Mouse (Mus musculus) intestine, embryonic 14.5 days (tissue): ENCODE results near the gene Relt. TPM values are rescaled to one million over a fixed set of nuclear protein-coding genes. Genes with fewer than 3 reads are reported as not detected.

Experiments
- ATAC-seq: fragments of 200-750 bp; cut with Nextera tagmentation; replicated peaks from 2 replicates; pipeline ENCODE4 v1.8.0; 2017; ENCODE audit warnings: low read depth, moderate number of reproducible peaks, moderate TSS enrichment, moderate library complexity; ENCODE audit not compliant: low FRiP score, low TSS enrichment
- DNase-seq: peaks from one replicate; pipeline ENCODE4 v3.0.0-alpha.2; 2018; ENCODE audit warnings: low spot score
- H3K27ac ChIP-seq: fragments of 300-500 bp; sonication (generic); 2 replicates; pipeline ENCODE4 v1.5.1; 2014; ENCODE audit warnings: low read depth, mild to moderate bottlenecking, control low read depth
- H3K27me3 ChIP-seq: fragments of 300-500 bp; sonication (generic); replicated peaks from 2 replicates; pipeline ENCODE4 v1.6.1; 2014; ENCODE audit warnings: low read length, control low read depth; ENCODE audit not compliant: control insufficient read depth, insufficient read depth
- H3K36me3 ChIP-seq: fragments of 300-500 bp; sonication (generic); 2 replicates; pipeline ENCODE4 v1.6.1; 2014; ENCODE audit warnings: low read length, control low read depth; ENCODE audit not compliant: control insufficient read depth, insufficient read depth
- H3K4me1 ChIP-seq: fragments of 300-500 bp; sonication (generic); replicated peaks from 2 replicates; pipeline ENCODE4 v1.6.1; 2014; ENCODE audit warnings: low read length, control low read depth, mixed read lengths; ENCODE audit not compliant: control insufficient read depth, insufficient read depth
- H3K4me2 ChIP-seq: fragments of 300-500 bp; sonication (generic); 2 replicates; pipeline ENCODE4 v1.6.1; 2014; ENCODE audit warnings: low read length
- H3K4me3 ChIP-seq: fragments of 300-500 bp; sonication (generic); 2 replicates; pipeline ENCODE4 v1.5.1; 2014; ENCODE audit warnings: low read depth, low read length, control low read depth, mixed read lengths
- H3K9ac ChIP-seq: fragments of 300-500 bp; sonication (generic); 2 replicates; pipeline ENCODE4 v1.6.1; 2014; ENCODE audit warnings: mild to moderate bottlenecking, low read length
- H3K9me3 ChIP-seq: fragments of 300-500 bp; sonication (generic); 2 replicates; pipeline ENCODE4 v1.6.1; 2016; ENCODE audit warnings: low read length, control low read depth; ENCODE audit not compliant: control insufficient read depth
- WGBS: fragments of 180-500 bp; shearing (Covaris S2); extraction: QIAGEN DNeasy Blood & Tissue Kit; methylation state at CpG from one replicate; pipeline ENCODE4 v1.1.7; 2014; 5-methylcytosine and 5-hydroxymethylcytosine counted together
- polyA plus RNA-seq: library from polyadenylated mRNA; unstranded; fragments of >200 nt; fragmentation: Nextera tagmentation; extraction: Ambion mirVana; gene quantifications from 2 replicates; pipeline ENCODE4 v1.2.1, GENCODE M21; 2014

Gene Relt
- polyA plus RNA-seq, 1 experiment from 2014 or later, result 2.0 TPM

- 85% methylated on average over 8 of the region's 8 CpGs for WGBS
- DNase-seq (no peak), ATAC-seq (no peak)
- Histone ChIP-seq H3K9me3 (no peaks in the 10 kb centered on the region), H3K4me3 (no peak overlapping the region), H3K4me2 (no peak overlapping the region), H3K27ac (no peak overlapping the region), H3K27me3 (no peaks in the 10 kb centered on the region), H3K4me1 (no peaks in the 10 kb centered on the region), H3K9ac (no peak overlapping the region), H3K36me3 (peaks cover 42% of the 10 kb centered on the region)
Measured at GRCm38 (mm10) chr7:100869877-100870629, 6.8 kb upstream of the Relt start.

GRCm38 (mm10) chr7:100868551-100868950 lies 5.3 kb upstream of the Relt start:
- Histone ChIP-seq H3K36me3 (peaks cover 29% of the 10 kb centered on the region), H3K4me3 (no peak overlapping the region), H3K27me3 (no peaks in the 10 kb centered on the region), H3K9ac (no peak overlapping the region), H3K4me2 (no peak overlapping the region), H3K4me1 (no peaks in the 10 kb centered on the region), H3K27ac (no peak overlapping the region), H3K9me3 (no peaks in the 10 kb centered on the region)
- 69% methylated on average over 4 of the region's 4 CpGs for WGBS
- DNase-seq (no peak), ATAC-seq (no peak)

GRCm38 (mm10) chr7:100867561-100867960 lies 4.3 kb upstream of the Relt start:
- Histone ChIP-seq H3K27ac (no peak overlapping the region), H3K4me3 (no peak overlapping the region), H3K27me3 (no peaks in the 10 kb centered on the region), H3K4me1 (no peaks in the 10 kb centered on the region), H3K4me2 (no peak overlapping the region), H3K9me3 (no peaks in the 10 kb centered on the region), H3K36me3 (peaks cover 19% of the 10 kb centered on the region), H3K9ac (no peak overlapping the region)
- no peak for DNase-seq
- ATAC-seq, result no peak
- WGBS, result 41% methylated on average over 2 of the region's 2 CpGs

- ATAC-seq, result no peak
Measured at GRCm38 (mm10) chr7:100866675-100867074, 3.4 kb upstream of the Relt start.

GRCm38 (mm10) chr7:100862353-100862752 lies 893 bp downstream of the Relt start:
- Histone ChIP-seq H3K4me2 (peak overlapping the region; percentile 99), H3K4me1 (no peaks in the 10 kb centered on the region), H3K9me3 (no peaks in the 10 kb centered on the region), H3K9ac (peak overlapping the region; percentile 60), H3K36me3 (no peaks in the 10 kb centered on the region), H3K4me3 (peak overlapping the region; percentile 68), H3K27me3 (no peaks in the 10 kb centered on the region), H3K27ac (no peak overlapping the region)
- ATAC-seq (no peak; the same call in 1 of the 2 replicates), DNase-seq (no peak)
- WGBS, result 9% methylated on average over 4 of the region's 4 CpGs

More at GRCm38 (mm10) chr7:100866675-100867074, 3.4 kb upstream of the Relt start:
- no peak overlapping the region for H3K4me3 ChIP-seq
- no peaks in the 10 kb centered on the region for H3K9me3 ChIP-seq
- DNase-seq, result peak; percentile 87
- no peaks in the 10 kb centered on the region for H3K27me3 ChIP-seq
- no peak overlapping the region for H3K4me2 ChIP-seq
- H3K9ac ChIP-seq, result no peak overlapping the region
- no peak overlapping the region for H3K27ac ChIP-seq
- 6% methylated on average over 3 of the region's 3 CpGs for WGBS
- no peaks in the 10 kb centered on the region for H3K4me1 ChIP-seq
- H3K36me3 ChIP-seq, result peaks cover 10% of the 10 kb centered on the region; the same call in 1 of the 2 replicates

- no peak overlapping the region for H3K27ac ChIP-seq
- 92% methylated on average over 5 of the region's 5 CpGs for WGBS
- H3K4me3 ChIP-seq, result no peak overlapping the region
- no peaks in the 10 kb centered on the region for H3K9me3 ChIP-seq
- no peaks in the 10 kb centered on the region for H3K27me3 ChIP-seq
- no peak overlapping the region for H3K9ac ChIP-seq
- DNase-seq (no peak), ATAC-seq (no peak)
- H3K4me1 ChIP-seq, result no peaks in the 10 kb centered on the region; the same call in 1 of the 2 replicates
- H3K36me3 ChIP-seq, result no peaks in the 10 kb centered on the region
- H3K4me2 ChIP-seq, result no peak overlapping the region
Measured at GRCm38 (mm10) chr7:100861209-100861608, 2.0 kb downstream of the Relt start.

GRCm38 (mm10) chr7:100860450-100860849 lies 2.8 kb downstream of the Relt start:
- no peaks in the 10 kb centered on the region for H3K36me3 ChIP-seq
- H3K4me3 ChIP-seq, result no peak overlapping the region
- DNase-seq (no peak), ATAC-seq (no peak)
- no peak overlapping the region for H3K9ac ChIP-seq
- H3K4me1 ChIP-seq, result peaks cover 7% of the 10 kb centered on the region
- no peaks in the 10 kb centered on the region for H3K27me3 ChIP-seq
- WGBS, result 75% methylated on average over 3 of the region's 3 CpGs
- H3K4me2 ChIP-seq, result no peak overlapping the region
- no peaks in the 10 kb centered on the region for H3K9me3 ChIP-seq
- H3K27ac ChIP-seq, result no peak overlapping the region

GRCm38 (mm10) chr7:100855795-100856573 lies 7.3 kb downstream of the Relt start:
- 65% methylated on average over 5 of the region's 5 CpGs for WGBS
- Histone ChIP-seq H3K9ac (no peak overlapping the region), H3K27me3 (no peaks in the 10 kb centered on the region), H3K9me3 (no peaks in the 10 kb centered on the region), H3K4me2 (no peak overlapping the region), H3K27ac (no peak overlapping the region), H3K36me3 (no peaks in the 10 kb centered on the region), H3K4me1 (peaks cover 19% of the 10 kb centered on the region), H3K4me3 (no peak overlapping the region)
- no peak for DNase-seq
- no peak for ATAC-seq
